Mouse (Mus musculus) cerebellum, adult 11-12 months (tissue): ENCODE results near the gene Ccl20.

Experiments used
- DNase-seq: peaks from one replicate; pipeline ENCODE4 v3.0.0; 2022

The Ccl20 gene

GRCm38 (mm10) chr1:83142055-83142454 lies 25.5 kb downstream of the Ccl20 start:
- DNase-seq: no peak

- DNase-seq: no peak
Observed at GRCm38 (mm10) chr1:83146547-83146946, 30.0 kb downstream of the Ccl20 start.

GRCm38 (mm10) chr1:83150227-83150626 lies 33.7 kb downstream of the Ccl20 start:
- DNase-seq: no peak

GRCm38 (mm10) chr1:83152961-83153360 lies 36.4 kb downstream of the Ccl20 start:
- DNase-seq: no peak

- DNase-seq: no peak
Observed at GRCm38 (mm10) chr1:83156876-83157275, 40.3 kb downstream of the Ccl20 start.

GRCm38 (mm10) chr1:83159603-83160002 lies 43.0 kb downstream of the Ccl20 start, which contains the start of gene Daw1:
TSS of gene Daw1 (plus strand) at chr1:83159752.
- DNase-seq: no peak

- no peak for DNase-seq
Observed at GRCm38 (mm10) chr1:83161658-83162057, 45.1 kb downstream of the Ccl20 start.

- no peak for DNase-seq
Observed at GRCm38 (mm10) chr1:83164027-83164426, 47.5 kb downstream of the Ccl20 start.
